Mouse (Mus musculus) frontal cortex, adult 2 months (tissue): Measurements from ENCODE around the gene Nthl1. TPM values are rescaled to one million over a fixed set of nuclear protein-coding genes. Genes with fewer than 3 reads are reported as not detected.
"Not testable (repeated sequence)": the region's sequence is repeated elsewhere in the genome, so short reads cannot be mapped to it uniquely, and the experiment has no call there.

Source experiments
- DNase-seq, 2 experiments: peaks; one replicate each; pipeline ENCODE4 v3.0.0; 2022; ENCODE audit warnings: low spot score in 1 of 2; ENCODE audit errors: extremely low spot score in 1 of 2
- polyA plus RNA-seq: library from polyadenylated mRNA; depleted of rRNA; stranded (reverse); fragments of >200 nt; gene quantifications from 2 replicates; pipeline ENCODE4 v1.2.3, GENCODE M21; 2012

The Nthl1 gene
- polyA plus RNA-seq, 1 experiment = 10.7 TPM

GRCm38 (mm10) chr17:24648731-24649377, 16.4 kb downstream of the Nthl1 start:
- no peak for DNase-seq

GRCm38 (mm10) chr17:24649581-24650069, 17.1 kb downstream of the Nthl1 start:
- no peak for DNase-seq

GRCm38 (mm10) chr17:24650070-24650616, 17.7 kb downstream of the Nthl1 start, which contains the start of gene Slc9a3r2:
Slc9a3r2 (minus strand) TSS chr17:24650327.
- DNase-seq = no peak

GRCm38 (mm10) chr17:24650766-24651165, 18.3 kb downstream of the Nthl1 start:
- no peak for DNase-seq

GRCm38 (mm10) chr17:24651835-24652234, 19.4 kb downstream of the Nthl1 start:
- DNase-seq = no peak

- peak in 1 of 2 experiments; percentile 76 for DNase-seq
Observed at GRCm38 (mm10) chr17:24653967-24654710, 21.7 kb downstream of the Nthl1 start.

GRCm38 (mm10) chr17:24654969-24655368, 22.5 kb downstream of the Nthl1 start:
- no peak for DNase-seq

GRCm38 (mm10) chr17:24658017-24658758, 25.7 kb downstream of the Nthl1 start, which contains the start of gene Npw:
Npw (minus strand) TSS chr17:24658457.
- no peak for DNase-seq

GRCm38 (mm10) chr17:24667011-24667410, 34.5 kb downstream of the Nthl1 start:
- DNase-seq = not testable (repeated sequence)

GRCm38 (mm10) chr17:24667416-24667815, 34.9 kb downstream of the Nthl1 start:
- DNase-seq = peak in 1 of 2 experiments; percentile 70

GRCm38 (mm10) chr17:24669214-24669544, 36.7 kb downstream of the Nthl1 start:
- DNase-seq = not testable (repeated sequence)

- peak; percentile 84 to 94 for DNase-seq
Observed at GRCm38 (mm10) chr17:24669545-24670245, 37.2 kb downstream of the Nthl1 start, which contains the start of gene Zfp598. Zfp598 (plus strand) TSS chr17:24669687.

- no peak for DNase-seq
Observed at GRCm38 (mm10) chr17:24670246-24670844, 37.9 kb downstream of the Nthl1 start.

GRCm38 (mm10) chr17:24671346-24671745, 38.9 kb downstream of the Nthl1 start:
- no peak for DNase-seq

GRCm38 (mm10) chr17:24672141-24672540, 39.7 kb downstream of the Nthl1 start:
- DNase-seq = no peak

GRCm38 (mm10) chr17:24674277-24674676, 41.8 kb downstream of the Nthl1 start:
- DNase-seq = peak in 1 of 2 experiments; percentile 80

- DNase-seq = peak in 1 of 2 experiments; percentile 79
Observed at GRCm38 (mm10) chr17:24676187-24676586, 43.7 kb downstream of the Nthl1 start.

GRCm38 (mm10) chr17:24676877-24677276, 44.4 kb downstream of the Nthl1 start:
- no peak for DNase-seq

- DNase-seq = no peak
Observed at GRCm38 (mm10) chr17:24677500-24678080, 45.1 kb downstream of the Nthl1 start.
